Mouse (Mus musculus): ENCODE measurements around the gene Scube1.

DNA sequence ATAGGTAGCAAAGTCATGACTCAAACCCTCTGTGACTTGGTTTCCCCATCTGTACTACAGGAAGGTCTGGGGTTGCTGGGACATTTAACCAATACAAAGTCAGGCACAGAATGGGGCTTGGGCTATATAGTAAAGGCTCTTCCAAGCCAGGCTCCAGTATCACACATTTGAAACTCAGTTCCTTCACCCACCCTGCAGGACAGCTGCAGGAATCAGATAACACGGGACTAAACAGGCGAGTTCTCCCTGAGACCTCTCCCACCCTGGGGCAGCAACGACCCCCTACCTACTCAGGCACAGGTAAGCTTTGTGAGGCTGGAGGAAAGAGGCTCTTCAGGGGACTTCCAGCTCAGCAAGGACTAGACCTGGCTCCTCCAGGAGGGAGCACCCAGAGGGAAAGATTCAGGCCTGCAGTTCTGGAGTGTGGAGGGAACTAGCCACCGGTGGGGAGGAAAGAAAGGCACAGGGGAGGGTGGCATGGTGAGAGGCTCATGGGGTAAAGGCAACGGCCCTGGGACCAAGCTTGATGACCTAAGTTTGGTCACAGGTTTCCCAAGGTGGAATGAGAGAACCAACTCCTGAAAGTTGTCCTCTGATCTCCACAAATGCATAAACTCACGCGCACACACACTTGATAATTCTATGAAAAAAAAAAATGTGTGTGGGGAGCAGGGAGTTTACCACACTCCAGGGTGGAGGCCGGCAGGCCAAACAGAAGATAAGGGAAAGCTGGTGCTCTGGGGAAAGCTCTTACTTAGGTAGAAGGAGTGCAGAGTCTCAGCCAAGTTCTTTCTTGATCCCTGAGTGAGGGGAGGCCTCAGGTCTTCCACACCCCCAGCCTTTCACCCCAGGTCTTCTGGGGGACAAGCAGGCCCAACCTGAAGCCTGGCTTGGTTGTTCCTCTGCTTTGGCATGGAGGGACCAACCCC, 132.3 kb downstream of the Scube1 start:
- no peak for TF ChIP-seq POLR2A (IDR thresholded peaks at IDR 0.05; ENCODE audit: borderline replicate concordance, insufficient read depth, low read length)
- TF ChIP-seq CTCF (IDR thresholded peaks at IDR 0.05; ENCODE audit: borderline replicate concordance, insufficient read depth, low read depth, low read length) = no peak

Measured in cerebellum, adult 2 months (tissue).